Mouse (Mus musculus) lung, postnatal 0 days (tissue): ENCODE measurements around the gene Npas2.

Experiments
- CTCF ChIP-seq: IDR thresholded peaks from 2 replicates; pipeline ENCODE4 v1.5.1; 2016; ENCODE audit warnings: antibody characterized with exemption, mild to moderate bottlenecking
- EP300 ChIP-seq: IDR thresholded peaks from 2 replicates; pipeline ENCODE4 v1.6.1; 2016; ENCODE audit warnings: antibody characterized with exemption, mild to moderate bottlenecking, control low read depth

DNA sequence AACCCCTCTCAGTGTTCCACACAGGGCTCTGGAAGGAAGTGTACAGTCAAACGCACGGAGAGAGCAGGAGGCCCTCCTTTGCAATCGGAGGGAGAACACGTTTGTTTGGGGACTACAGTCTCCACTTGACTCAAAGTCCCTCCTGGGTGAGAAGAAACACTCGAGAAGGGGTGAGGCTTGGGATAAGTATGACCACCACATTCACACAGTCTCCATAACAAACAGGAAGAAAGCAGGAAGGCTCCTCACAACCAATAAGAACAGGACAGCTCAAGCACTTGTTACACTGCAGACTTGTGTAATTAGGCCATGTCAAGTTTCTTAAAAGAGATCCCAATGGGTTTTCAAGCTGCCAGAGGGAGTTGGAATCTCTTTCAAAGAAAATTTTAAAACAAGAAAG lies 2.4 kb upstream of the Npas2 start:
- no peak for TF ChIP-seq CTCF
- no peak for TF ChIP-seq EP300
